Mouse (Mus musculus) C2C12 (cell line): ENCODE measurements around the gene Rangrf.

Source experiments
- CEBPB ChIP-seq: IDR thresholded peaks from one replicate; pipeline ENCODE4 v1.6.1; 2011; ENCODE audit warnings: low read depth, mild to moderate bottlenecking, control low read depth, moderate library complexity
- CTCF ChIP-seq: IDR thresholded peaks from one replicate; pipeline ENCODE4 v1.5.1; 2011; ENCODE audit not compliant: control insufficient read depth, insufficient read depth, insufficient read length
- MAX ChIP-seq: IDR thresholded peaks from one replicate; pipeline ENCODE4 v1.6.1; 2011; ENCODE audit warnings: mild to moderate bottlenecking, control low read depth
- MYOD1 ChIP-seq: IDR thresholded peaks from one replicate; pipeline ENCODE4 v1.6.1; 2011; ENCODE audit warnings: low read depth; ENCODE audit not compliant: control insufficient read depth, insufficient read length
- USF1 ChIP-seq: IDR thresholded peaks from one replicate; pipeline ENCODE4 v1.6.1; 2011; ENCODE audit warnings: low read depth, mild to moderate bottlenecking, control low read depth, moderate library complexity

DNA sequence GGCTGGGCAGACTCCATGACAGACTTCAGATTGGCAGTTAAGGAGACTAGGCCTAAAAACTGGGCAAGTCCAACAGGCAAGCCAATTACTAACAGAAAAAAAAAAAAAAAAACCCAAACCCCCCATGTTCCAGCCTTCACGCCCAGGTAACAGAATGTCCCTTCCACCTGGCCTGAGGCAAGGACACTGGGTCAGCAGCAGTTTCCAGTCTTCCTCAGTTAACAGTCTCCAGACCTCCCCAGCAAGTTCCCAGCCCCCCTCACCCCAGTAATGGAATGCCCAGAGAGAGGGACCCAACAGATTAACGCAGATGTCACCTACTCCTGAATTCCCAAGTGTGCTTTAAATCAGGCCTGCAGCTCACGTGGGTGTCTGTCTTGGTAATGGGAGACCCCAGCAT is 51.8 kb downstream of the Rangrf start:
- TF ChIP-seq CTCF = no peak
- no peak for TF ChIP-seq USF1
- TF ChIP-seq CEBPB = no peak
- TF ChIP-seq MYOD1 = no peak
- no peak for TF ChIP-seq MAX
